Mouse (Mus musculus) testis, postnatal 14 days (tissue): ENCODE measurements around the gene Ugt2b38.
"Not testable (repeated sequence)": the region's sequence is repeated elsewhere in the genome, so short reads cannot be mapped to it uniquely, and the experiment has no call there.

Experiments
- DNase-seq: peaks from one replicate; pipeline ENCODE4 v3.0.0; 2021; ENCODE audit warnings: low spot score

The Ugt2b38 gene

GRCm38 (mm10) chr5:87424041-87424440, at the start of gene Ugt2b38:
Gene Ugt2b38 (minus strand): TSS chr5:87424203.
- DNase-seq = not testable (repeated sequence)

DNA sequence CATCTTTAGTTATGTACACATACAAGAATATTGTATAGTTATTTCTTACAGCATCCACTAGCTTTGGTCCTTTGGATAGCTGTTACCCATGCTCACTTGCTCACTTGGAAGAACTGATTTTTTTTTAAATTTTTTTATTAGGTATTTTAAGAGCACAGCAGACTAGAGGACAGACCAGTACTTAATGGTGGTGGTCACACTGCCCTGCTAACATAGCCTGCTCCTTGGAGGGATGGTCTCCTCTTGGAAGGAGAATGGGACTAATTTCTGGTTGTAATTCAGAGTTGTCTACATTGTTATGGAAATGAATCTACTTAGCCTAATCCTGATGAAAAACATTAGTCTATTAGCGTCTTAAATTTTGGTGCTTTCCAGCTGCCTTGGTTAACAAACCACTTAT, 34.8 kb upstream of the Ugt2b38 start:
- no peak for DNase-seq

GRCm38 (mm10) chr5:87457701-87458100, 33.7 kb upstream of the Ugt2b38 start:
- DNase-seq = no peak

DNA sequence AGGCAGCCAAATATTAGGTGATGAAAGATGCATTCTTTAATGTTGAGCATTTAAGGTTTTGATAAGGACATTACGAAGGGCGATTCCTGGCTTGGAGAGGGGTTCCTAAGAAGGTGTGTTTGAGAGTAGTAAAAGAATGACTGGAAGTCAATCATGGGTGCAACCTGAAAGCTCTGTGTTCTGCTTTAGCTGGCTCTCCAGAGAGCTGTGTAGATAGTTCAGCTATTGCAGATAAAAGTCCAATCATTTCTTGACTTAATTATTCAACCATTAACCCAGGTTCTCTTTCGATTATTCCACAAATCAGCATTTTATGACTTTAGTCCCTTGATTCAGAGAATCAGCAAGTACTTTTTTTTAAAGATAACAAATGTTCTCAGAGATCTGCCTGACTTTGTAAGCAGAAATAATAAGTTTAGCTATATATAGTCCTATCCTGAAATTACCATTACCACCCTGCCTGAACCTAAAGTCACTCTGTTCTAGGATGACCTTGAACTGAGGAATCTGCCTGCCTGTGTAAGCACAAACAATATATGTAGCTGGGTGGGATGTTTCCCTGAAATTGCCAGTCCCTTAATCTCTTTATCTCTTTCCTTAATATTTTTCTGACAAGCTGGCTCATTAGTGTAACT, 32.3 kb upstream of the Ugt2b38 start:
- no peak for DNase-seq

DNA sequence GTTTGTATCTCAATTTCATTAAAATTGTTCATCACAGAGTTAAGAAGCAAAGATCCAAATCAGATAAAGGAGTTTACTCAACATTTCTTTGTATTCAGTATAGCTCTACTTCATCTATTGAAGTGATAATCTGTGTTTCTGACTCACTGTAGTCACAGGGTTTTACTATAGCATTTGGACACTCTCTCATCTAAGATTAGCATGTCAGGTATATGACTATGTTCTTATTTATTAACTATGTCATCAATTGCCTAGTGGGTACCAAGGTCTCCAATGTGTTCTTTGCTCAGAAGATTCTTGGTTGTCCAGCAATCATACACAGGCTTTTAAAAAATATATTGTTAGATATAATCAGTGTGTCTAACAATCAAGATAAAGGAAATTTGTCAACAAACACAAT, 31.5 kb upstream of the Ugt2b38 start:
- DNase-seq = no peak

- DNase-seq = not testable (repeated sequence)
These were observed 28.5 kb upstream of the Ugt2b38 start for GRCm38 (mm10) chr5:87452514-87452913.

DNA sequence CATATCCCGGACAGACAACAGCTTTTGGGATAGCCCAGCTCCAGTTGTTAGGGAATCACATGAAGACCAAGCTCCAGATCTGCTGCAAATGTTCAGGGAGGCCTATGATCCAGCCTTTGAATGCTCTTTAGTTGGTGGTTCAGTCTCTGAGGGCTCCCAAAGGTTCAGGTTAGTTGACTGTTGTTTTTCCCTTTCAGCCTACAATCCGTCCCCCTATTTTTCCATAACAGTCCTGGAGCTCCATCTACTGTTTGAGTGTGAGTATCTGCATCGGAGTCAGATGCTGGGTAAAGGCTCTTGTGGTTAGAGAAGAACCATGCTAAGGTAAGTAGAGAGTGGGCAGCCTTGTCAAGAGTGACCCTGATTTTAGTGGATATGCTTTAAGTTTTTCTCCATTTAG, 12.3 kb upstream of the Ugt2b38 start:
- DNase-seq = no peak

DNA sequence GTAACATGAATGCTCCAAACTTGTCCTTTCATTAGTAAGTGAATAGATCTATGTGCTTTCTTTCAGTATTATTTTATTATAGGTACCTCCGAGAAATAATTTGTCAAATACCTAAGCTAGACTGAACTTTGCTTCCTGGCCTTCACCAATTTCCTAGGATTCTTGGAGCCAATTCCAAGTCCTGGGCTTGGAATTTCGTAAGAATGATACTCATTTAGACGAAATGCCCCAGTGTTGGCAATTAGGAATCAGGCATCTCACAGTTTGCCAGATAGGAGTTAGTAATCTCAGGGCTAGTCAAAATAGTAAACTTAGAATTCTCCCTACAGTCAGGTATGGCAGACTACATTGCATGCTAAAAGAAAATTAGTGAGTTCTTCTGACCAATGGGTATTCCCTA, 1.7 kb upstream of the Ugt2b38 start:
- no peak for DNase-seq

DNA sequence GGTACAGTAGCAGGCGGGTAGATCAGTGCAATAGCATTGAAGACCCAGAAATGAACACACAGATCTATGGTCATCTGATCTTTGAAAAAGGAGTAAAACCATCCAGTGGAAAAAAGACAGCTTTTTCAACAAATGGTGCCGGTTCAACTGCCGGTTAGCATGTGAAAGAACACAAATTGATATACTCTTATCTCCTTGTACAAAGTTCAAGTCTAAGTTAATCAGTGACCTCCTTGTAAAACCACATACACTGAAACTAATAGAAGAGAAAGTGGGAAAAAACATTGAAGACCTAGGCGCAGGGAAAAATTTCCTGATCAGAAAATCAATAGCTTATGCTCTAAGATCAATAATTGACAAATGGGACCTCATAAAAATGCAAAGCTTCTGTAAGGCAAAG, 27.0 kb downstream of the Ugt2b38 start:
- no peak for DNase-seq

- no peak for DNase-seq
These were observed 33.2 kb downstream of the Ugt2b38 start for GRCm38 (mm10) chr5:87390818-87391217.

DNA sequence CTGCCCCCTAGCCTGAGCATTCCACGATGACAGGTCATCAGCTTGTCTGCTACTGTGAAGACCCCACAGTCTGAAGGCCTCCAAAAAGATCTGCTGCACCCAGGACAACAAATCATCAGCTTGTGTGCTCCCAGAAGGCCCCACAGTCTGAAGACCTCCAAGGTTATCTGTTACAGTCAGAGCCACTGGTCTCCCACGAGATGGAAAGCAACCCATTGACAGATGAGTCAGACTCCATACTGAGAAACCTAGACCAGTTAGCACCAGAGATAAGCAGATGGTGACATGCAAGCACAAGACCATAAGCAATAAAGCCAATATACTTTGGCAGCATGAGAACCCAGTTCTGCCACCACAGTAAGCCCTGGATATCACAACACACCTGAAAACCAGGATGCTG, 43.8 kb downstream of the Ugt2b38 start:
- DNase-seq = no peak

DNA sequence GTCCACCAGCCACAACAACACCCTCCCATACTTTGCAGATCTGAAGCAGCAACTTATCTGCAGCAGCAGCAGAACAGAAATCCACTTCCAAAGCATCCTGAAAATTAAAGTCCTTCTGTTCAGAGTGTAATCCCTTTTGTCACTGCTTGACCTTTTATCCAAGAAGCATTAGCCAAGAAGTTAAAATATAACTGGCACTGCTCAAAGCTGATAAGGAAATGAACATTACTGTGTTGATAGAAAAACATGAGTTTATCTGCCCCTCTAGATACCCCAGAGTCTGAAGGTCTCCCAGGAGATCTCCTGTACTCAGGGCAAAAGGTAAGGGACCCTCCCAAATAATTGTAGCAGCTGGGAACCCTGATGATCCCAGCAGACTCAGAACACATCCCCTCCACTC, 44.2 kb downstream of the Ugt2b38 start:
- DNase-seq = no peak

DNA sequence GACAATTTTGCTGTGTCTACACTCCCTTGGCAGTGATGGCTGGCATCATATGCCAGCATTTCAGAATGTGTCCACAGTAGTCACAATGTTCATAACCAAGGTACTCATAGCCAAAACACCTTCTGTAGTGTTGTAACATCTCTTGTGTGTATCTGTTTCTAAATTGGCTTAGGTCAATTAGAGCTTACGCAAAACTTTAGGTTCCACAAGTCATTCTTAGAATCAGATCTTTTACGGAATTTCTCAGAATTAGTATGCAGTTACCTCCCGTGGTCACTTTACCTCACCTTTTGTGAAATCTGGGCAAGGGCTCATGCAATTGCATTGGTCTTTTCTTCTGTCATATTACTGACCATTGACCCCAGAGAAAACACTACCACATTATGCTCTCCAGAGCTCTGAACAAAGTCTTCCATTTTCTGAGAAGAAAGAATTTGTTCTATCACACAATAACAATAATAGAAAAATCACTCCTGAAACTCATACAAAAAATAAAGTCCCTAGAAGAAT, 48.1 kb downstream of the Ugt2b38 start:
- DNase-seq = no peak

DNA sequence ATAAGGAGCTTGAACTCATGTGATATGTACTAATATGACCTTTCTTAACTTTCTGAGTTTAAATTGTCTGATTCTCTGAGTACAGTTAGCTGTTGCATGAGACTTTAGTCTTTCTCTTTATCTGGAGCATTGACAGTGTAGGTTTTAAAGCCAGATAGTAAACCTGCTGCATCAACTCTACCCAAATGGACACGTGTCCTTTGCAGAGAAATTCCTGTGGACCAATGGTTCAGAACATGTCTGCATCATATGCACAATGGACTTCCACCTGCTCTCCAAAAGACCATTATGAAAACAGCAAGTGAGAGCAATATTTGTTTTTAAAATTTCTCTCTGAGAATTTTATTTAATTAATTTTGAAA, 50.5 kb downstream of the Ugt2b38 start:
- no peak for DNase-seq

DNA sequence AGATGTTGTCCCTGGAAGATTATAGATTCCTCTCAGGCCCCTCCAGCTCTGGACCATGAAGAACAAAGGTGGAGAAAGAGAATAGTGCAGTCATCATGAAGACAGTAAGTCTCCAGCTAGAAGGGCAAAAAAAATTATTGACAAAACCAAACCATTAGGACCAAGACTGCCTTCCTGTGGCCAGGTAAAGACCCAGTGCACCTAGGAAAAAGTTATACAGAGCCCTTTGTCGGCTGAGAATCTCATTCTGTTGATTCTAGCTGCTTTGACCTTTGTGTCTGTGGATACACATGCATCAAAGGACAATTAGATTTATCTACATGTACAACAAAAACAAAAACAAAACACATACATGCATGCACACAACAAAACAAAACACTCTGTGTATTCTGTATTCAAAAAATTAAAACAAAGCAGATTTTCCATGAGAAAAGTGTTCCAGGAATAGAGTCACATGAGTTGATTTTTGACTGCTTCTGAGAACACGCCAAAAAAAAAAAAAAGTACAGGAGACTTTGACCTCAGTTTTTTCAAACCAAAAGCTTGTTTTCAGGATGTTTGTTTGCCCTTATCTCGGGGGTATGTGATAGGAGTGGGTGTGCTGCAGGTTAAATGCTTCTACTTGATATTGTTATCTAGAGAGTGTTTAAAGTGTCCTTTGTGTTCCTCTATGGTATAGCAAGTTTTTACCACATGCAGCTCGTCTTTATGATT, 51.1 kb downstream of the Ugt2b38 start:
- not testable (repeated sequence) for DNase-seq
